Mouse (Mus musculus) small intestine, adult 2 months (tissue): ENCODE results near the gene Gpsm3.

Experiments used
- CTCF ChIP-seq: fragments of 200-500 bp; IDR thresholded peaks from 2 replicates; pipeline ENCODE4 v1.5.1; 2012; ENCODE audit warnings: low read depth, mild to moderate bottlenecking, control low read depth, inconsistent platforms, low read length, moderate library complexity, mixed read lengths; ENCODE audit not compliant: insufficient replicate concordance, insufficient read length; ENCODE audit errors: extremely low read depth
- POLR2A ChIP-seq: fragments of 200-500 bp; IDR thresholded peaks from 2 replicates; pipeline ENCODE4 v1.6.1; 2012; ENCODE audit warnings: low read depth, mild to moderate bottlenecking, control low read depth, inconsistent platforms, low read length, moderate library complexity

- no peak for TF ChIP-seq CTCF
- no peak for TF ChIP-seq POLR2A
Observed at GRCm38 (mm10) chr17:34607997-34608396, 18.4 kb downstream of the Gpsm3 start.
